Mouse (Mus musculus): Measurements from ENCODE around the gene Ccn2.
A peak's percentile ranks its signal among the peaks of the same experiment; 100 is the strongest.

Gene Ccn2

GRCm38 (mm10) chr10:24595250-24596002 lies at the start of gene Ccn2:
TSS of gene Ccn2 (plus strand) at chr10:24595442.
- peak; percentile 81 for DNase-seq

GRCm38 (mm10) chr10:24552870-24553269 lies 42.4 kb upstream of the Ccn2 start:
- DNase-seq = no peak

DNA sequence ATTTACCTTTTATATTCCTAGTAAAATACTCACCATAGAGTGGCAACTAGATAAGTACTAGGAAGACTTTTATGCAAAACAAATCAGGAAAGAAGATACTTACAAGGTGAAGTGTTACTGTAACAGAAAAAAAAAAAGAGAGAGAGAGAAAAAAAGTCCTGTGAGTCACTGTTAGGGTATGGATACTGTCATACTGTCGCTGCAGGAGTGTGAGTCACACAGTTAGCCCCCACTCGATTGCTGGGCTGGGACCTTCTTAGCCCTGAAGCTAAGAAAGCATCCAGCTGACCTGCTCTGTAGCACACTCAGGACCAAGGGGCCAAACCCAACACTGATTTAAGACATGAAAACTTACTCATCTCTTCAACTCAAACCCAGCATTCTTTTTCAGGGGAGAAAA lies 41.2 kb upstream of the Ccn2 start:
- no peak for DNase-seq

DNA sequence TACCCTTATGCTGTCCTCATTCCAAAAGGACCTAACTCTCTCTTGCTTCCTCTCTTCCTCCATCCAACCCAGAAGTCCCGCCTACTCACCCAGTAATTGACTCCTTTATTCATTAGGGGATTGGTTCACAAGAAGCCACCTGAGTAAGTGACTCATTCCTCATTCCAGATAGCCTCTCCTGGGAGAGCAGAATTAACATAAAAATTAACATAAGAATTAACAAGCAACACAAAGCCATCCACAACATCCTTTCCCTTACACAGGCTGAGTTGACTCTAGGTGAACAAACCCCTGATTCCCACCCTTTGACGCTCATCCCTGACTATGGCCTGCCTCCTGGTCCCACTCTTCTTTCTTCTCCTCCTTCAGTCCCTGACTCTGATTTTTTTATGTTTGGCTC lies 36.9 kb upstream of the Ccn2 start:
- no peak for DNase-seq

- no peak for DNase-seq
These were observed 25.4 kb upstream of the Ccn2 start for GRCm38 (mm10) chr10:24569691-24570420.

DNA sequence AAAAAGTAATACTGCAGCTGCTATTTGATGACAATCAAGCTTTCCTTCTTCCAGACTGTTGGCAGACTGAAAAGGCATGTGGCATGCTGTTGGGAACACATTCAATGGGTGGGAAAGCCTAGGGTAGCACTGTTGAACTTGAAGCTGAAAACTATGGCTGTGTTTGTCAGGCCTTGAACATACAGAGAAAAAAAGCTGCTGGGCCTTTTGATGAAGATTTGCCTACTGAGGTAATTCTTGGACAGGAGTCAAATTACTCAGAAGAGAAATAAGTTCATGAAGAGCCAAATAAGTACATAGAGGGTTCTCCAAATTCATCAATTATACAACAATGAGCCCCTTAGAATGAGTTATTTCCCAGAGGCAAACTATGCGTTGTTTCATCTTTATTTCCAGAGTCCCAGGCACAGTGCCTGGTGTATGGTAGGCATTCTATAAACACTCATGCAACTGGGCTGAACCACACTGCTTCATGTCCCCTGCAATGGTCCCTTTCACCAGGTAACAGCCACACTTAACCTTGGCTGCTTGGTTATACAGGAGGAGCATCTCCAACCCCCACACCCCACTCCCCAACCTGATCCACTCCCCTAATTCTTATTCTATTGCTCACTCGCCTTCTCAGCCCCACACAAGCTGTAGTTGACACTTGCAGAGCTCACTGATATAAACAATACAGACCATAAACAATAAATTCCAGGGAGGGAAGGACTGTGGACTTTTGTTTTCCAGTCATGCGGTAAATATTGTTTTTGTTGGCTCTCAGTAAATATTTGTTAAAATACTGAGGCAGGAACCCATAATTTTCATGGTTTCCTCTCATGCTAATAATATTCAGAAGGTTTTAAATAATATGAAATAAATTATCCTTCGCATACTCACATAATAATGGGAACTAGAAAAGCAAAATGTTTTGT lies 22.9 kb upstream of the Ccn2 start:
- DNase-seq = no peak

- peak; percentile 30 for DNase-seq
These were observed 21.8 kb upstream of the Ccn2 start for GRCm38 (mm10) chr10:24573484-24573883.

- DNase-seq = no peak
These were observed 14.2 kb upstream of the Ccn2 start for GRCm38 (mm10) chr10:24581076-24581475.

DNA sequence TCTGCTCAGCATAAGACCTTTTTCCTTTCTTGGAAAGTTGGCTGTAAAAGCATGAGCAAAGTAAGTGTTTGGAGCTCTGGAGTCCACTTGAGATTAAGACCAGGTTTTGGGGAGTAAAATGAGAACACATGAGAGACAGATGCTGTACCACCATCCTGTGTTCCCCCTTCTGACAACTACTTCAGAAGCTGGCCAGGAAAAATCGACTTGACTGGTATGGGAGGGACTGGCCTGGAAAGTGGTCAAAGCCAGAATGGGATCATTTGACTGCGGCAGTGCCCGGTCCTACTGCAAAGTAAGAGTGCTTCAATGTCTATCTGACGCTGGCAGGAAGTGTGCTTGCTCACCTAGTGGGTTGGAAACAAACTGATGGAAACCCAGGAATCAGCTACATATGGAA lies 6.4 kb upstream of the Ccn2 start:
- no peak for DNase-seq

DNA sequence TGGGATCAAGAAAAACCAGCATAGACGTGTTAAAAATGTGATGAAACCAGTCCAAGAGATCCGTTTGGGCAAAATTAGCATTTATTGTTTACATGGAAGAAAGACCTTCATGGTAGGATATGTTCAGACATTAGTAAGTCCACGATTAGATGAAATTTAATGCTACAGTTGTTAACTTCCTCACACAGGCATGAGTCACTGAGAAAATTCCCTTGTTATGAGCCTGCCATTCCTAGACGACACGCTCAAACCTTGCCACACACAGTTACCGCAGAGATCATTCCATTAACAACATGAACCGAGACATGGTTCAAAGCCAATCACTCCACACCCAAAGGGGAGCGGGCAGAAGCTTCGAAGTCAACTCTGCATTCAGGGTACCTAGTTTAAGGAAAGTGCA lies 6.0 kb upstream of the Ccn2 start:
- no peak for DNase-seq

GRCm38 (mm10) chr10:24590546-24590945 lies 4.7 kb upstream of the Ccn2 start:
- DNase-seq = no peak

- DNase-seq = peak; percentile 85
These were observed 4.1 kb upstream of the Ccn2 start for GRCm38 (mm10) chr10:24591136-24591535.

- no peak for DNase-seq
These were observed 3.5 kb upstream of the Ccn2 start for GRCm38 (mm10) chr10:24591741-24592140.

- no peak for DNase-seq
These were observed 2.9 kb upstream of the Ccn2 start for GRCm38 (mm10) chr10:24592318-24592717.

DNA sequence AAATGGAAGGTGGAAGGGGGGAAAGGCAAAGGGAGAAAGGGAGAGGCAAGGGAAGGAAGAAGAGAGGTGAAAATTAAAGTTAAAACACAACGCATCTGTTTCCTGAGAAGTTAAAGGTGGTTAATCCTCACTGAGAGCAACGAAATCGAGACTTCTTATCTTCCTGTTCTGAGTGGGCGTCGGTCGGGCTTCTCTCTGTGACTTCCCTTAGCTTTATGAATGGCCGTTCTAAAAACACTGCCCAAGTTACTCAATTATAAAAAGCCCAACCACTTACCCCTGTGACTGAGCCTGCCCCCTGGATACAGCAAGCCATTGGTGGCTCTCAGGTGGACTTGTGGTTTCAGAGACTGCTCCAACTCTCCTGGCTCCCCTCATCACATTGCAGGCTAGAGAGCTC lies 2.3 kb upstream of the Ccn2 start:
- no peak for DNase-seq

DNA sequence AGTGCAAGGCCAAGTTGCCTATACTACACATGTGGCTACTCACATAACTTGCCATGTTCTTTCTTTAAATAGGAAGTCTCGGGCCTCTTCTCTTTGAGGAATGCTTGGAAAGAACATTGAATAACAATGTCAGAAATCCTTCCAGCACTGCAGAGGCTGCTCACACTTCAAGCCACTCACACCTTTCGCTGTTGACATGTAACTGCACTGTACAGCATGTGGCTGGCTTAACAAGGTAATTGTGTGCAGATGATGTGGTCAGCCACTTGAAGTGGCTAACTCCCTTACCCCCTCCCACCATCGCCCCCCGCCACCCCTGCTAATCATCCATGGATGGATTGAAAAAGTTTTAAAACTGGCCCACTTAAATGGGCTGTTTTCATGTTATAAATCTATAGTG lies 1.7 kb upstream of the Ccn2 start:
- no peak for DNase-seq

DNA sequence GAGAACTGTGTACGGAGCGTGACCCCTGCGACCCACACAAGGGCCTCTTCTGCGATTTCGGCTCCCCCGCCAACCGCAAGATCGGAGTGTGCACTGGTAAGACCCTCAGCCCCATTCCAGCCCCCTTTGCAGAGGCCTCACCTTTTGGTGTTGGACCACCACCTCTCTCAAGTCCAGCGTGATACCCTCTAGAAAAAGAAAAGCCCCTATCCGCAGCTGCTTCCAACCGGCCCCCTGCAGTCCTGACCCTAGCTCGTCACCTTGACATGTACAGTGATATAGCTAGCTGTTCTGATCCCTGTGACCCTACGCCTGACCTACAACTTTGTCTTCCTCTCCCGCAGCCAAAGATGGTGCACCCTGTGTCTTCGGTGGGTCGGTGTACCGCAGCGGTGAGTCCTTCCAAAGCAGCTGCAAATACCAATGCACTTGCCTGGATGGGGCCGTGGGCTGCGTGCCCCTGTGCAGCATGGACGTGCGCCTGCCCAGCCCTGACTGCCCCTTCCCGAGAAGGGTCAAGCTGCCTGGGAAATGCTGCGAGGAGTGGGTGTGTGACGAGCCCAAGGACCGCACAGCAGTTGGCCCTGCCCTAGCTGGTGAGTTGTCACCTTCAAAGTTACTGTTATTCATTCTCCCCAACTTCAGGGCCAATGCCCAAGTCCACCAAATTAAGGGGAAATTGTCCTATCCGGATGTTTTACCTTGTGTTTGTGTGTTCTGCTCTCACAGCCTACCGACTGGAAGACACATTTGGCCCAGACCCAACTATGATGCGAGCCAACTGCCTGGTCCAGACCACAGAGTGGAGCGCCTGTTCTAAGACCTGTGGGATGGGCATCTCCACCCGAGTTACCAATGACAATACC lies 994 bp downstream of the Ccn2 start:
- peak; percentile 67 for DNase-seq

DNA sequence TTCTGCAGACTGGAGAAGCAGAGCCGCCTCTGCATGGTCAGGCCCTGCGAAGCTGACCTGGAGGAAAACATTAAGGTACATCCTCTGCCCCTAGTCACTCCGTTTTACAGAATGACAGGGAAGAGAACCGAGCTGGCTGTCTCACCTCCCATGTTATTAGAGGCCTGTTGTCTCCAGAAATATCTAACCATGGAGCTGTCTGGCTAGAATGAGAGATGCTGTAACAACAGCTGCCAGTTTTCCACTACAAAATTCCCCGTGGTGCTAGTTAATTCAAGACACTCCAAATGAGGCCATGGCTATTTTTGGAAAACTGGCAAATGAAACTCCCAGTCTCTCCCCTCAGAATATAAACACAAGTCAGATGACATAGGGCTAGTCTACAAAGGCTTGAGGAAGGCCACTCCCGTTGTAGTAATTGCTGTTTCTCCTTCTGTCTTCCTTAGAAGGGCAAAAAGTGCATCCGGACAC lies 1.7 kb downstream of the Ccn2 start:
- DNase-seq = peak; percentile 44

DNA sequence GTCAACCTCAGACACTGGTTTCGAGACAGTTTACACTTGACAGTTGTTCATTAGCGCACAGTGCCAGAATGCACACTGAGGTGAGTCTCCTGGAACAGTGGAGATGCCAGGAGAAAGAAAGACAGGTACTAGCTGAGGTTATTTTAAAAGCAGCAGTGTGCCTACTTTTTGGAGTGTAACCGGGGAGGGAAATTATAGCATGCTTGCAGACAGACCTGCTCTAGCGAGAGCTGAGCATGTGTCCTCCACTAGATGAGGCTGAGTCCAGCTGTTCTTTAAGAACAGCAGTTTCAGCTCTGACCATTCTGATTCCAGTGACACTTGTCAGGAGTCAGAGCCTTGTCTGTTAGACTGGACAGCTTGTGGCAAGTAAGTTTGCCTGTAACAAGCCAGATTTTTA lies 2.5 kb downstream of the Ccn2 start:
- no peak for DNase-seq

GRCm38 (mm10) chr10:24598693-24599092 lies 3.5 kb downstream of the Ccn2 start:
- no peak for DNase-seq

- no peak for DNase-seq
These were observed 4.6 kb downstream of the Ccn2 start for GRCm38 (mm10) chr10:24599802-24600201.

GRCm38 (mm10) chr10:24603035-24603434 lies 7.8 kb downstream of the Ccn2 start:
- no peak for DNase-seq

Data from retina, postnatal 1 day (tissue).